In genomic region chr10:64489471-64489870, GRCm38 (mm10) we compare ENCODE assay signal across 16 mouse cellular contexts.
"Had no signal": no experiment of that assay in that cellular context is flagged by ENCODE, and none has a peak within 500 bp of the region (broad histone marks: within the 10 kb centered on the region; RNA-seq: fewer than 3 reads in every experiment).

No protein-coding gene starts in this region.

- H3K4me3 ChIP-seq: kidney, embryonic 15.5 days; left cerebral cortex, adult 2 months; liver, embryonic 13.5 days; stomach, embryonic 15.5 days had no signal

- H3K27ac ChIP-seq: kidney, embryonic 15.5 days; left cerebral cortex, adult 2 months; liver, embryonic 13.5 days; stomach, embryonic 15.5 days had no signal

- H3K27me3 ChIP-seq: kidney, embryonic 15.5 days; liver, embryonic 13.5 days; stomach, embryonic 15.5 days had no signal

- DNase-seq: kidney, postnatal 10 days; kidney, postnatal 36 days; layer of hippocampus, postnatal 36 days; liver, embryonic 13.5 days; lung, adult 2 months; lung, postnatal 14 days; lung, postnatal 4 days; midbrain, embryonic 14.5 days; right cerebral cortex, adult 18-20 months; right cerebral cortex, postnatal 14 days; right cerebral cortex, postnatal 4 days; spleen, adult 18-20 months; thymus, postnatal 36 days had no signal

- H3K36me3 ChIP-seq: kidney, embryonic 15.5 days; liver, embryonic 13.5 days; stomach, embryonic 15.5 days had no signal

- H3K9me3 ChIP-seq: kidney, embryonic 15.5 days; liver, embryonic 13.5 days; stomach, embryonic 15.5 days had no signal

- H3K4me1 ChIP-seq: kidney, embryonic 15.5 days; liver, embryonic 13.5 days; stomach, embryonic 15.5 days had no signal
